Mouse (Mus musculus): ENCODE data around the gene Stambp. TPM values are rescaled to one million over a fixed set of nuclear protein-coding genes. Genes with fewer than 3 reads are reported as not detected.

The Stambp gene
- polyA plus RNA-seq, 1 experiment from 2014 or later: 16.5 TPM

DNA sequence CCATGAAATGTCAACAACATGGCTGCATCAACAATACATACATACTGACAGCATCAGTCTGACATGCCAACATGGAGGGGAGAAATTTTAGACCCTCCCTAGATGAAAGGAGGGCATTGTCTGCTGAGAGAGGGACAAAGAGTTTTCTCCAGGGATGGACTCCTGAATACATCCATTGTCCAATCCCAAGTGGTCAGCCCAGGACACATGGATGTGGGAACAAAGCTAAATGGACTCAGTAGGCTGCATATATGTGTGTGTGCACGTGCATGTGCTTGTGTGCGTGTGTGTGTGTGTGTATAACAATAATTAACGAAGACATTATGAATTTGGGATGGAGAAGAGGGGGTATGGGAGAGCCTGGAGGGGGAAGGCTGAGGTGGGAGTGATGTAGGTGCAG lies 26.8 kb downstream of the Stambp start:
- H3K9me3 ChIP-seq (replicated peaks): no peaks in the 10 kb centered on the region
- no peaks in the 10 kb centered on the region for H3K27me3 ChIP-seq (ENCODE audit: low read depth, poor library complexity, severe bottlenecking)
- peaks cover 14% of the 10 kb centered on the region for H3K36me3 ChIP-seq
- no peak overlapping the region for H3K27ac ChIP-seq
- no peak for DNase-seq (ENCODE audit: low spot score)
- H3K4me1 ChIP-seq: no peaks in the 10 kb centered on the region
- H3K4me3 ChIP-seq: no peak overlapping the region
- WGBS: 88% methylated on average over 3 of the region's 3 CpGs

DNA sequence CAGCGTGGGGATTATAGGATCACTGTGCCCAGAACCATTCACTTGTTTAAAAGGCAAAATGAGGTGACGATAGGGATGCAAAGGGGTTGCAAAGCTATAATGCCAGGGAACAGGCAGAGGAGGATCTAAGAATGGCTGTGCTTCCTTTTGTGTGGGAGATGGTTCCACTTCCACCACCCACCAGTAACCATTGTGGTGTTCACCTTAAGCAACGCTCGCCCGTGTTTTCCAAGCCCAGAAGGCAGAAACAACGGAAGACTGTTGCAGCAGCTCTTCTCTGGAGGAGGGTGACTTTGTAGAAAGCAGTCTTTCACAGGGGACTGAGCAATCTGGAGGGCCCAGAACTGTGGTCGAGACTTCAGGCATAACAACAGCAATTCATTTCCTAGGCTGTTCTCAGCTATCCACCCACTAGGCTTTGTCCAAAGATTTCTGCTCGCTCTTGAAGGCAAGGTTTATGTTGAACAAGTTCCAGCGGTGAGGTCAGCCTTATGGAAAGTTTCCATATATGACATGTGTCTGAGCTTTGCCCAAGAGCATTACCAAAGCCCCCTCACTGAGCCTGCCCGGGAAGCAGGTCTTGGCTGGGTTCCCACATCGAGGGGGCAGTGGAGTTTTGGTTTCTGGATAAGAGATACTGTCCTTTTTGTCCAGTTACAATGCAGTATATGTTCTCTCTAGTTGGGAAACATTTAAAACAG lies 30.6 kb downstream of the Stambp start:
- Histone ChIP-seq H3K27ac (no peak overlapping the region), H3K9me3 (replicated peaks) (no peaks in the 10 kb centered on the region), H3K36me3 (peaks cover 7% of the 10 kb centered on the region), H3K4me1 (0 out of 2 replicates have a peak, but pooled peaks cover 3% of the 10 kb centered on the region), H3K27me3 (ENCODE audit: low read depth, poor library complexity, severe bottlenecking) (no peaks in the 10 kb centered on the region), H3K4me3 (no peak overlapping the region)
- DNase-seq (ENCODE audit: low spot score): no peak
- WGBS: 87% methylated on average over 11 of the region's 11 CpGs

DNA sequence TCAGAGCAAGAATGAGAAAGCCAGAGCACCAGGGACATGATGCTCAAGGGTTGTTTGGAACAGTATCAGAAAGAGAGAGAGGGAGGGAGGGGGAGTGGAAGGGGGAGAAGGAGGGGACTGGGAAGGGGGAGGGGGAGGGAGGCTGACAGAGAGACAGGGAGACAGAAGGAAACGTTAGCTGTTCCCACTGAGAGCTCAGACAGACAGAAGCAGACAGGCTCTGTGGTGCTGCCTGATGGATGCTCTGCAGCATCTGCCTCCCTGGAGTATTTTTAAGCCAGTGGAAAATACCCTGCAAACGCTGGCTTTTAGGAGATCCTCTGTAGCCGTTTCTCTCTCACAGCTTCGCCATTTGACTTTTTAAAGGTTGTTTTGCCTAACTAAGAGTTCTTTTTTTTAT lies 32.5 kb downstream of the Stambp start:
- H3K27me3 ChIP-seq (ENCODE audit: low read depth, poor library complexity, severe bottlenecking): no peaks in the 10 kb centered on the region
- WGBS: 48% methylated on average over 4 of the region's 4 CpGs
- no peak for DNase-seq (ENCODE audit: low spot score)
- no peak overlapping the region for H3K27ac ChIP-seq
- H3K4me1 ChIP-seq: peaks cover 8% of the 10 kb centered on the region
- H3K9me3 ChIP-seq (replicated peaks): no peaks in the 10 kb centered on the region
- no peak overlapping the region for H3K4me3 ChIP-seq
- no peaks in the 10 kb centered on the region for H3K36me3 ChIP-seq

DNA sequence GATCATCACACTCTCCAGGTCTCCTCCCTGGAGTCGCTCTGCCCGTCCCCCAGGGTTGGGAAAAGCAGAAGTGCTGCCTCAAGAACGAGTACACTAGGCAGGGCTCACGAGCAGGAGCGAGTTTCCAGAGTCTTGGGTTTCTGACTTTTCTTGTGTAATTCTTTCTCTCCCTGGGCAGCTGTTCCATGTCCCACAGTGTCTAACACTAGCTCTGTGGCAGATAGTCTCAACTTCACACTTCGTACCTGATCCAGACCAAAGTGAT lies 35.8 kb downstream of the Stambp start:
- Histone ChIP-seq H3K9me3 (replicated peaks) (no peaks in the 10 kb centered on the region), H3K4me1 (peaks cover 8% of the 10 kb centered on the region), H3K27ac (peak overlapping the region; percentile 46; the same call in 1 of the 2 replicates), H3K4me3 (no peak overlapping the region), H3K27me3 (ENCODE audit: low read depth, poor library complexity, severe bottlenecking) (no peaks in the 10 kb centered on the region), H3K36me3 (no peaks in the 10 kb centered on the region)
- no peak for DNase-seq (ENCODE audit: low spot score)
- WGBS: 47% methylated on average over 6 of the region's 6 CpGs

DNA sequence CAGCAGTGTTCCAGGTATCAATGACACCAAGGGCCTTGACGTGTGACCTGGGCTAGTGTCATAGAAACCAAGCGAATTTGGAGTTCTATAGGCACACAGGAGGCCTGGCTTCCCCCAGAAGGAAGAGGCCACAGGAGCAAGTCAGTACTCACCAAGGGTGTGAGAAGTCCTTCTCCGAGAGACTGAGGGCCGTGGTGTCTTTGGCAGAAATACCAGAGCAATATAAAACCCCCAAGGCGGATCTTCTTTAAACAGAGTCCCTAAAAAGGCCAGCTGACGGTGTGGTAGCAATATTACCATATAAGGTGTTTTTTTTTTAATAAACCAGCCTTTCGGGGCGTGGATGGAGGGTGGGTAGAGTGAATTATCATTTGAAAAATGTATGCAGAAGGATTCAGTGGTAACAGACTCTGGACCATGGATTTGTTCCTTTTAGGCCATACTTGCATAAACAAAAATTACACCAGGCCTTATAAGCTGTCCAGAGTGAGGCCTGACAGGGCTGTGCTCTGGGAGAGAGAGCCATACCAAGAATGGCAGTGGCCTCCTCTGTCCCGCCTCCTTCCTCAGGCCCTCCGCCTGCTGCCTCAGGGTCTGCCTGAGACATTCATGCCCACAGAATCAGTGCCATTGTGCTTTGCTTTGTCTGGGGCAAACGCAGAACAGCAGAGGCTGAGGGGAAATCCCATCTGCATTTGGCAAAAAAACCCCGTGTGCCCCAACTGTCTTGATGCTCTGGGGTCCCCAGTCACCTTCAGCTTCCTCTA lies 36.3 kb downstream of the Stambp start, which contains the start of gene Actg2:
Actg2 (minus strand) TSS at position 238 of the 767 bp plus-strand sequence.
- H3K4me1 ChIP-seq: peaks cover 8% of the 10 kb centered on the region
- no peaks in the 10 kb centered on the region for H3K27me3 ChIP-seq (ENCODE audit: low read depth, poor library complexity, severe bottlenecking)
- no peak within 1 kb of the TSS for H3K4me3 ChIP-seq
- no peaks in the 10 kb centered on the region for H3K36me3 ChIP-seq
- WGBS: 69% methylated on average over 12 of the region's 12 CpGs
- DNase-seq (ENCODE audit: low spot score): no peak
- H3K9me3 ChIP-seq (replicated peaks): no peaks in the 10 kb centered on the region
- peak within 1 kb of the TSS; percentile 46; the same call in 1 of the 2 replicates for H3K27ac ChIP-seq

DNA sequence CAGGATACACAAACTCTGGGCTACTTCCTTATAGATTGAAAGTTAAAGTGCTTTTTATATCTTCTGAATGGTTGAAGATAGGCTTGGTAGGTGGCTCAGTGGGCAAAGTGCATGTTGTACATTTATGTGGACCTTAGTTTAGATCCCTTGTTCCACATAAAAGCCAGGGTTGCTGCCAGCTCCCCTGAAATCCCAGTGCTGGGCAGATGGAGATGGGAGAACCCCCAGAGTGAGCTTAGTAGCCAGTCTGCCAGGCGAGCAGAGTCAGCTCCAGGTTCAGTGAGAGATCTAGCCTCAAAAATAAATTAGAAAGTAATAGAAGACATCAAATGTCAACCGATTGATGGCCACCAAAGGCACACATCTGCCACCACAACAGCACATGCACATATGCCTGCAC lies 39.9 kb downstream of the Stambp start:
- H3K4me3 ChIP-seq: no peak overlapping the region
- no peaks in the 10 kb centered on the region for H3K36me3 ChIP-seq
- peaks cover 6% of the 10 kb centered on the region for H3K4me1 ChIP-seq
- H3K27me3 ChIP-seq (ENCODE audit: low read depth, poor library complexity, severe bottlenecking): no peaks in the 10 kb centered on the region
- 80% methylated on average over 2 of the region's 2 CpGs for WGBS
- H3K27ac ChIP-seq: no peak overlapping the region
- DNase-seq (ENCODE audit: low spot score): no peak
- H3K9me3 ChIP-seq (replicated peaks): no peaks in the 10 kb centered on the region

DNA sequence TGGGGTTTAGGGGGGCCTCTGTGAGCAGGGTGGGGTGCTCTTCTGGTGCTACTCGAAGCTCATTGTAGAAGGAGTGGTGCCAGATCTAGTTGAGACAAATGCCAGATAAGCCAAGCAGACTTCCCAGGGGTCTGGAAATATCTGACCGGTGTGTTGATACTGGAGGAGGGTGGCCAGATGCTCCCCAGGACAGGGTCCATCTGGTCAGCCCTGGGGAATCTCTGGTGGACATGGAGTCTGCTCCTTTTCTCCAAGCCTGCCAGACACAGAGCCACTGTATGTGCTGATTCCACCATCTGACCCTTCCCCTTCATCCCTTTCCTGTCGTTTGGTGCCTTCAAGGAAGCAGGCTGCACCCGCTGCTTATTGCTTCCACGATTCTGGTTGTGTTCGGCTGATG lies 49.3 kb downstream of the Stambp start:
- 40% methylated on average over 6 of the region's 6 CpGs for WGBS
- no peak for DNase-seq (ENCODE audit: low spot score)
- Histone ChIP-seq H3K36me3 (no peaks in the 10 kb centered on the region), H3K4me1 (0 out of 2 replicates have a peak, but pooled peaks cover 2% of the 10 kb centered on the region), H3K27me3 (ENCODE audit: low read depth, poor library complexity, severe bottlenecking) (no peaks in the 10 kb centered on the region), H3K27ac (no peak overlapping the region), H3K4me3 (no peak overlapping the region), H3K9me3 (replicated peaks) (no peaks in the 10 kb centered on the region)

DNA sequence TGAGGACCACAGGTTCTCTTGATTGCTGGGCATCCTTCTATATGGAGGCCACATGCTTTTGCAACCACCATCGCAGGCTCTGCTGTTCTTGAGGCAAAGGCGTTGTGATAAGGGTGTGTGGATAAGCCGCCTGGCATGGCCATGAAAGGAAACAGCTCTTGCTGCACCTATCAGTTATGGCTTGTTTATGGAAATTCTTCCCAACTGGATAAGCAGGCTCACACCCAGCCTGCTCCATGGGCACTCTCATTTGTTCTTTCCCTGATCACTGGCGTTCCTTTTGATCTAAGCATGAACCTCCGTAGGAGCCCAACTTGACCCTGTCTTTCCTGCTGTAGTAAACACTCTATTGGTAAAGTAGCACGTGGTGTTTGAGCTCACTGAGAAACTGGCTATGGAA lies 50.7 kb downstream of the Stambp start:
- Histone ChIP-seq H3K36me3 (no peaks in the 10 kb centered on the region), H3K4me3 (no peak overlapping the region), H3K4me1 (0 out of 2 replicates have a peak, but pooled peaks cover 2% of the 10 kb centered on the region), H3K9me3 (replicated peaks) (no peaks in the 10 kb centered on the region), H3K27me3 (ENCODE audit: low read depth, poor library complexity, severe bottlenecking) (no peaks in the 10 kb centered on the region), H3K27ac (no peak overlapping the region)
- DNase-seq (ENCODE audit: low spot score): no peak
- 73% methylated on average over 6 of the region's 6 CpGs for WGBS

DNA sequence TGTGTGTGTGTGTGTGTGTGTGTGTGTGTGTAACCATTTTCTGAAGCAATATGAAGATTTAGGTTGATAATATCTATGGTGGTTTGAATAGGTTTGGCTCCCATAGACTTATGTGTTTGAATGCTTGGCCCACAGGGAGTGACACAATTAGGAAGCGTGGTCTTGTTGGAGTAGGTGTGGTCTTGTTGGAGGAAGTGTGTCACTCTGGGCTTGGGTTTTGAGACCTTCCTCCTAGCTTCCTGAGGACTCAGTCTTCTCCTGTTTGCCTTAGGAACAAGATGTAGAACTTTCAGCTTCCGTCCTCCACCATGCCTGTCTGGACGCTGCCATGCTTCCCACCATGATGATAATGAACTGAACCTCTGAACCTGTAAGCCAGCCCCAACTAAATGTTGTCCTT lies 53.9 kb downstream of the Stambp start:
- no peak for DNase-seq (ENCODE audit: low spot score)
- H3K27ac ChIP-seq: no peak overlapping the region
- H3K36me3 ChIP-seq: no peaks in the 10 kb centered on the region
- H3K9me3 ChIP-seq (replicated peaks): no peaks in the 10 kb centered on the region
- no peaks in the 10 kb centered on the region for H3K27me3 ChIP-seq (ENCODE audit: low read depth, poor library complexity, severe bottlenecking)
- 0 out of 2 replicates have a peak, but pooled peaks cover under 1% of the 10 kb centered on the region for H3K4me1 ChIP-seq
- 91% methylated on average over 3 of the region's 3 CpGs for WGBS
- H3K4me3 ChIP-seq: no peak overlapping the region

DNA sequence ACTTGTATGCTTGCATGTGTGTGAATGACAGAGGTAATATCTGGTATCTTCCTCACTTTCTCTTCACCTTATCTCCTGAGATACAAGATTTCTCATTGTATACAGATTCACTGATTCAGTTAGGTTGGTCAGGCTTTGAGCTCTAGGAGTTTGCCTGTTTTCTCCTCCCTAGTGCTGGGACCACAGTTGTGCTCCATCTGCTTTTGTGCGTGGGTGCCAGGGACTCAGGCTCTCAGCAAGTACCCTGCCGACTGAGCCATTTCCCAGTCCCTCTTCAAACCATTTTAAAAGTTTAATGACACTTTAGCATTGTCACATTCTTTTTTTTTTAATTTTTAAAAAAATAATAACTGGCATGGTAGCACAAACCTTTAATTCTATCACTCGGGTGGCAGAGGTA lies 57.4 kb downstream of the Stambp start:
- H3K36me3 ChIP-seq: no peaks in the 10 kb centered on the region
- H3K27ac ChIP-seq: no peak overlapping the region
- DNase-seq (ENCODE audit: low spot score): no peak
- no peak overlapping the region for H3K4me3 ChIP-seq
- H3K4me1 ChIP-seq: no peaks in the 10 kb centered on the region
- H3K27me3 ChIP-seq (ENCODE audit: low read depth, poor library complexity, severe bottlenecking): no peaks in the 10 kb centered on the region
- H3K9me3 ChIP-seq (replicated peaks): no peaks in the 10 kb centered on the region
- WGBS: 72% methylated on average over 3 of the region's 3 CpGs

DNA sequence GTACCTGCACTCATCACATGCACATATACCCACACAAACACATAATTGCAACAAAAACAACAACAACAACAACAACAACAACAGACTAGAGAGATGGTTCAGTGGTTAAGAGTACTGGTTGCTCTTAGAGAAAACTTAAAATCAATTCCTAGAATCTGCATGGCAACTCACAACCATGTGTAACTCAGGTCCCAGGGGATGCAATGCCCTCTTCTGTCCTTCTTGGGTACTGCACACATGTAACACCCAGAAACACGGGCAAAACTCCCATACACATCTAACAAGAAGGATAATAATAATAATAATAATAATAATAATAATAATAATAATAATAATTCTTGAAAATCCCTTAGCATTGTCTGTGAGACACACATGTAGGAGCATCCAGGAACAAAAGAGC lies 60.0 kb downstream of the Stambp start:
- 31% methylated on average over 1 of the region's 1 CpGs for WGBS
- Histone ChIP-seq H3K27me3 (ENCODE audit: low read depth, poor library complexity, severe bottlenecking) (no peaks in the 10 kb centered on the region), H3K4me1 (peaks cover 4% of the 10 kb centered on the region; the same call in 1 of the 2 replicates), H3K27ac (no peak overlapping the region), H3K9me3 (replicated peaks) (no peaks in the 10 kb centered on the region), H3K36me3 (no peaks in the 10 kb centered on the region), H3K4me3 (no peak overlapping the region)
- peak; percentile 60 for DNase-seq (ENCODE audit: low spot score)

DNA sequence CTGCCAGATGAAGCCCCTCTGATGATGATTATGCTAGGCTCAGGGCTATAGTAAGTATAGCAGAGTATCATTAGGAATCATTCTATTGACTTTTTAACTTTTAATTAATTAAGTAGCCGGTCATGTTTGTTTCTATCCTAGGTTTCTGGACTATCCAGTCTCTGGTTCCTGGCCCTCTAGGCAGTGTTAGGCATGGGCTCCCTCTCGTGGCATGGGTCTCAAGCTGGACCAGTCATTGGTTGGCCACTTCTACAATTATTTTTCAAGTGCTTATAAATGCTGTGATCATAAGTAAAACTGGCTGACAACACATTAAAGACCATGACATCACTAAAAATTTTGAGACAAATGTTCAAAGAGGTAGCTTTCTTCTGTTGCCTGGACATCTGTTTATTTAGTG lies 62.3 kb downstream of the Stambp start:
- DNase-seq (ENCODE audit: low spot score): no peak
- Histone ChIP-seq H3K9me3 (replicated peaks) (no peaks in the 10 kb centered on the region), H3K36me3 (no peaks in the 10 kb centered on the region), H3K27ac (no peak overlapping the region), H3K4me1 (peaks cover 14% of the 10 kb centered on the region), H3K27me3 (ENCODE audit: low read depth, poor library complexity, severe bottlenecking) (no peaks in the 10 kb centered on the region), H3K4me3 (no peak overlapping the region)
- WGBS: 64% methylated on average over 2 of the region's 2 CpGs

DNA sequence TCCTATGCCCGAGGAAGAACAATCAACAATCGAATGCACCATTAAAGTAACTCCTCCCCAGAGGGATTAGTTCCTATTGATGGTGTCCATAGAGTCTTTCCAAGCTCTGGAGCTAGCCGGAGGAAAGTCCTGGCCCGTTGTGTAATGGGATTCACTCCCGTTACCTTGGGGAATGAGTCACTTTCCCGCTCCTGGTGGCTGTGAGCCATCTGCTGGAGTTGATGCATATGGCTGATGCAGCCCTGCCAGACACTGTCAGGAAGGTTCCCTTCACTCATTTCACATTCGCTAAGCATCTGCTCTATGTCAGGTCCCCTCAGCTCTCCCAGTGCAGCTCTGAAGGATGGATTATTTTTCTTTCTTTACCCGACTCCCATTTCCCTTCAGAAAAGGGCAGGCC lies 63.1 kb downstream of the Stambp start:
- no peak overlapping the region for H3K4me3 ChIP-seq
- 59% methylated on average over 8 of the region's 8 CpGs for WGBS
- H3K9me3 ChIP-seq (replicated peaks): no peaks in the 10 kb centered on the region
- H3K27ac ChIP-seq: no peak overlapping the region
- H3K4me1 ChIP-seq: peaks cover 16% of the 10 kb centered on the region
- no peaks in the 10 kb centered on the region for H3K27me3 ChIP-seq (ENCODE audit: low read depth, poor library complexity, severe bottlenecking)
- no peaks in the 10 kb centered on the region for H3K36me3 ChIP-seq
- DNase-seq (ENCODE audit: low spot score): no peak
